Mouse (Mus musculus) thymus, postnatal 25 days (tissue): ENCODE data around the gene Trabd2b.

Source experiments
- DNase-seq: peaks from one replicate; pipeline ENCODE4 v3.0.0; 2022

Gene Trabd2b

GRCm38 (mm10) chr4:114500317-114500716 lies 93.8 kb downstream of the Trabd2b start:
- no peak for DNase-seq

- DNase-seq: no peak
Observed at GRCm38 (mm10) chr4:114501048-114501447, 94.5 kb downstream of the Trabd2b start.

- DNase-seq: no peak
Observed at GRCm38 (mm10) chr4:114501611-114502010, 95.1 kb downstream of the Trabd2b start.

GRCm38 (mm10) chr4:114504227-114505041 lies 97.9 kb downstream of the Trabd2b start:
- DNase-seq: no peak

GRCm38 (mm10) chr4:114509601-114510000 lies 103.1 kb downstream of the Trabd2b start:
- DNase-seq: no peak

GRCm38 (mm10) chr4:114511649-114512048 lies 105.1 kb downstream of the Trabd2b start:
- DNase-seq: no peak

GRCm38 (mm10) chr4:114513149-114513548 lies 106.6 kb downstream of the Trabd2b start:
- no peak for DNase-seq

- DNase-seq: no peak
Observed at GRCm38 (mm10) chr4:114515330-114515771, 108.8 kb downstream of the Trabd2b start.

- DNase-seq: no peak
Observed at GRCm38 (mm10) chr4:114516651-114517050, 110.1 kb downstream of the Trabd2b start.

- no peak for DNase-seq
Observed at GRCm38 (mm10) chr4:114518061-114518460, 111.5 kb downstream of the Trabd2b start.

- no peak for DNase-seq
Observed at GRCm38 (mm10) chr4:114518571-114518970, 112.0 kb downstream of the Trabd2b start.

- no peak for DNase-seq
Observed at GRCm38 (mm10) chr4:114519321-114519720, 112.8 kb downstream of the Trabd2b start.

GRCm38 (mm10) chr4:114519966-114520365 lies 113.4 kb downstream of the Trabd2b start:
- no peak for DNase-seq

GRCm38 (mm10) chr4:114523335-114524188 lies 117.0 kb downstream of the Trabd2b start:
- no peak for DNase-seq

- DNase-seq: no peak
Observed at GRCm38 (mm10) chr4:114531591-114531990, 125.1 kb downstream of the Trabd2b start.

- no peak for DNase-seq
Observed at GRCm38 (mm10) chr4:114533894-114534754, 127.6 kb downstream of the Trabd2b start.

GRCm38 (mm10) chr4:114537376-114537974 lies 131.0 kb downstream of the Trabd2b start:
- DNase-seq: no peak

- no peak for DNase-seq
Observed at GRCm38 (mm10) chr4:114540031-114540430, 133.5 kb downstream of the Trabd2b start.

- no peak for DNase-seq
Observed at GRCm38 (mm10) chr4:114541221-114541620, 134.7 kb downstream of the Trabd2b start.

- DNase-seq: no peak
Observed at GRCm38 (mm10) chr4:114542136-114542535, 135.6 kb downstream of the Trabd2b start.

- DNase-seq: no peak
Observed at GRCm38 (mm10) chr4:114545481-114546200, 139.1 kb downstream of the Trabd2b start.
